Mouse (Mus musculus): Measurements from ENCODE around the gene Smchd1.

Smchd1 gene

DNA sequence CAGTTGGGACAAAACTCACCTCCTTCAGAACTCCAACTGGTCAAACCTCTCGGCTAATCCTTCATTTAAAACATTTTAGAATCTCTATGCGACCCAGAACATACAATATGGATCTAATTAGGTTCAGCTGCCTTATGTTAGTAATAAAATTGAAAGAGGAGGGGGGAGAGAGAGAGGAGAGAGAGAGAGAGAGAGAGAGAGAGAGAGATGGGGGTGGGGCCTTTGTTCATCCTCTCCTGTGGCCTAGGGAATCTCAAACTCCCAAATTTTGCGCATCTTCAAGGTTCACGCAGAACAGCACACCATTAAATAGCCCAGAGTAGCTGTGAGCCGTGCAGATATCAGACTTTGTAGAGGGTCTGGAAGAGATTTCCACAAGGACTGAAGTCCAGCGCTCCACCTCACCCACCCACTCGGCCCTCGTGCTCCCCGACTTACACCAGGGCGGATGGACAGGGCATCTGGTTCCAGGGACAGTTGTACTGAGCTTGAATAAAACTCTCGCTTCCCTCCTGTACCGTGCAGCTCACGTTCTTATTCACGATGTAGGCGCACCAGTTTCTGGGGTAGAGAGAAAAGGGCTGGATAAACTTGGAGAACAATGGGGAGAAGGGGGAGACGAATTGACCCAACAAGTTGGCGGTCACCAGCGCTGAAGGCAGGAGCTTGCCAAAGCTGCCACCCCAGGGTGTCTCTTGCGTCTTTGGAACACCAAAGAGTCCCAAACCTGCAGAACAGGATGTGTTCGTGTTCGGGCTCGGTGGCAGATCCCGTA is 165.2 kb downstream of the Smchd1 start:
- no peak for DNase-seq

DNA sequence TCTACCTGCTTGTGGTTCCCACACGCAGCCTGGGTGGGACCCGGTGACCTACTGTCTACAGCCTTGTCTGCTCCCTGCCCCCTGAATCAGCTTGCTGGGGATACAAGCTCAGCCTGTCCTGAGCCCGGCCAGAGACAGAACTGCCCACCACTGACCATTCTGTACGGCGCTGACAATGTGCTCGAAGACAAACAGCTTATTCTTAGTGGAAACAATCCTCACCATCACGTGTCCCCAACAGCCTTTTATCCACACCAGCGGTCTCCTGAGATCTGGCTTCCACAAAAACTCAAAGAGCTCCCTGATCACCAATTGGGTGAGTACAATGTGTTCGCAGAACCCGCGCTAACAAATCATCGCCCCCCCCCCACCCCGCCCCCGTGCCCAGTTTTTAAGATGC is 166.0 kb downstream of the Smchd1 start:
- no peak for DNase-seq

DNA sequence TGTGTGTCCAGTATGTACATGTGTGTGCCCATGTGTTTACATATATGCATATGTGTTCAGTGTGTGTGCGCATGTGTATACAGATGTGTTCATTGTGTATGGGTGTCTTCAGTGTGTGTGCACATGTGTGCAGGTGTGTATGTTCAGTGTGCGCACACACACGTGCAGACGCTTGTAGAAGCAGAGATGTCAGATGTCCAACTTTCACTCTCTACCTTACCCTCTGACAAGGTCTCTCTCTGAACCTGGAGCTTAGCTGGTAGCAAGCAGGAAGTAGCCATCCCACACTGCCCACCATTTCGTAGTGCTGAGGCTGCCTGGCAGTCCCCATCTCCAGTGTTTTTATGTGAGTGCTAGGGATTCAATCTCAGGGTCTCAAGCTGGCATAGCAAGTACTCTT is 166.8 kb downstream of the Smchd1 start:
- no peak for DNase-seq

DNA sequence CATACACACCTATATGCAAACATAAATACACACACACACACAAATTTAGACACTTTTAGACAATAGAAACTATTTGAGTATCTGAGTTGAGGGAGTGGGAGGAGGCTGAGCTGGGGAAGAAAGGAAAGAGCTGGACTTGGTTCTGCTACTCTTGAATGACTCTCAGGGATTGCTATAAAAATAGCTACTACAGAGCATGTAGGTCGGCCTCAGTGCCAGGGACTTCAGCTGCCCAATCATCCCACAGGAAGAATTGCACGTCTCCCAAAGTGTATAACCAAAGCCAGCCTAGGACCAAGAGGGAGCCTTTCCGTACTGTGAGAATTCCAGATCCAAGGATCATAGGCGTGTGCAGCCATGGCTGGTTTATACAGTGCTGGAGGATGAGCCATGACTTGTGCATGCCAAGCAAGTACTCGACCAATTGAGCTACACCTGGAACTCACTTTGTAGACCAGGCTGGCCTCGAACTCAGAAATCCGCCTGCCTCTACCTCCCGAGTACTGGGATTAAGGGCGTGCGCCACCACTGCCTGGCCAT is 167.8 kb downstream of the Smchd1 start:
- no peak for DNase-seq

DNA sequence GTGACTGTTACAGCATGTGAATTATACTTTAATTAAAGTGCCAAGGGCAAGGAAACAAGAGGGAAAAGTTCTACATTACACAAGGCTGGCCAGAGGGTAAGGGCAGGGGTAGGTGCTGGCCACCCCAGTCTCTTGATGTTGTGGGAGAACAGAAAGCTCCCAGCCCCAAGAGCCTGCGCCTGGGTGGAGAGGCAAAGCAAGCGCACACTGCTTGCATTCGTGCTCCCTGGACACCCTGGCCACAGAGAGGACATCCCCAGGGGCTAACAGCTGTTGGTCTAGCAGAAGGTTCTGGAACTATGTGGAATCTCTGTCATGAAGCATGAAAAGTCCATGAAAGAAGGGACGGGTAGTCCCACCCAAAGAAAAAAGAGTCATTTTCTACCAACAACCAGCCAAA is 168.4 kb downstream of the Smchd1 start:
- no peak for DNase-seq

DNA sequence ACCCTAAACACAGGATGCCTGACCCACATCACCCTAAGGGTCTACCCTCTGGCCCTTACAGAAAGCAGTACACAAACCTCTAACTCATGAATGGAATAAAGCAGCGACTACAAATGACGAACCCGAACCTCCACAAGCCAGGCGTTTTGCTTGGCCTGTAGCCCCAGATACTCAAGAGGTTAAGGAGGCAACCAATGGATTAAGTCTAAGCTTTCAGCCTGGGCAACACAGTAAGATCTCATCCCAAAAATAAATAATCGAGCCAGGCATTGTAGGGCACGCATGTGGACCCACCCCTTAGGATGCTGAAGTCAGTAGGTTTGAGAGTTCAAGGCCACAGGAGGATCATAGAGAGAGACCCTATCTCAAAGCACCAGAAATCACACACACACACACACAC is 169.1 kb downstream of the Smchd1 start:
- no peak for DNase-seq

DNA sequence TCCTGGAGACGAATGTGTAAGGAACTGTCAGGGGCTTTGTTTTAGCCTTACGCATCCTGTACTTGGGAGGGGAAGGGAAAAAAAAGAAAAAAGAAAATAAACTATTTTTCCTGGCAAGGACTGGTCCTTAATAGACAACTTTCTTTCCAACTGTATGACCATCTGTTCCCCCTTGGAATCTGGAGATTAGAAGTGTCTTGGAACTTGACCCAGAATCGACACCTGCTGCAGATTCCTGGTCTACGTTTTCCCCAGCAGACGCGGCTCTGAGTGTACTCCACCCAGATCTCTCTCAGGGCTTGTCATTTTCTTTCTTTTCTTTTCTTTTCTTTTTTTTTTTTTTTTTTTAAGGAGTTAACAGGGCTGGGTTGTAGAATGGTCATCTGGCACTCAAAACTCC is 171.7 kb downstream of the Smchd1 start:
- no peak for DNase-seq

DNA sequence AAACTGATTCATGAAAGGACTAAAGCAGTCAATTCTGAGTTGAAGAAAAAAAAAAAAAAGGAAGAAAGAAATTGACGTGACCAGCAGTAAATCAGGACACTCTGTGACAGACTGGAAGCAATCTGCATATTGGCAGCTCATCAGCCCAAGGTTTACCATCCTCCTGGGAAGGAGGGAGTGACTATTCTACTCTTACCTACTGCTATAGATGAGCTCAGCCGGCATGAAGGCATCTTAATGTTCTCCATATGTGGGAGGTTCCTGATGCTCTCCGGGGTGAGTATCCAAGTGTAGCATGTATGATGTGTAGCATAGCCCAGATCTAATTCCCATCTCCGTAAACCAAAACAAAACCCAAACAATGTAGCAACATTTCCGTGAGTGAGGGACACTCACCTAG is 173.7 kb downstream of the Smchd1 start:
- no peak for DNase-seq

DNA sequence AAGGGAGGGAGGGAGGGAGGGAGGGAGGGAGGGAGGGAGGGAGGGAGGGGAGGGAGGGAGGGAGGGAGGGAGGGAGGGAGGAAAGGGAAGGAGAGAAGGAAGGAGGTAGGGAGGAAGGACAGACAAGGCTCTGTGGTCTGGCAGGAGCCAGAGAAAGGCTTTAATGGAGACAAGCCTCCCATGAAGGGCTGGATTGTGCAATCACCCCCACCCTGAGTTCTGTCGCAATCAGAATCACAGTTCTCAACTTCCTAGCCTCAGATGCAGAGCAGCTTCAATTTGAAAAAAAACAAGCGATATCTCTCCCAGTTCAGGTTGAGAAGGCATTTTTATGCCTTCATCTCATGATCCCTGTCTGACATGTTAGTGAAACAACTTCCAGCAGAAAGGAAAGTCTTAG is 174.8 kb downstream of the Smchd1 start:
- DNase-seq, result no peak

DNA sequence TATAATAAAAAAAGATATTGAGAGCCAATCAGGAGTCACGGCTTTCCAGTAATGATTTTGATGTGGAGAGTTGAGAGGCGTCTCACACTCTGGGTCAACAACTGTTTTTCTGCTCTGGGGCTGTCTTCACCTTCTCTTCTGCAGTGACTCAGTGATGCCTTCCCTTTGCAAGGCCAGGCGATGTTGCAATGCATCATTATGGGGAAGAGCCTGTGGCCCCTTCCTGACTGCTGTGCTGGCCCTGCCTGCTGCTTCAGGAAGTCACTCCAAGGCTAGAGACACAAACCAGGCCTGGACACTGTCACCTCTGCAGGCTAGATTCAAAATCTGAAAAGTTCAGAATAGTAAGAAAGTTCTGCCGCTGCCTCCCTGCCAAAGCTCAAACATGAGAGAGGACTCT is 175.3 kb downstream of the Smchd1 start:
- DNase-seq, result no peak

DNA sequence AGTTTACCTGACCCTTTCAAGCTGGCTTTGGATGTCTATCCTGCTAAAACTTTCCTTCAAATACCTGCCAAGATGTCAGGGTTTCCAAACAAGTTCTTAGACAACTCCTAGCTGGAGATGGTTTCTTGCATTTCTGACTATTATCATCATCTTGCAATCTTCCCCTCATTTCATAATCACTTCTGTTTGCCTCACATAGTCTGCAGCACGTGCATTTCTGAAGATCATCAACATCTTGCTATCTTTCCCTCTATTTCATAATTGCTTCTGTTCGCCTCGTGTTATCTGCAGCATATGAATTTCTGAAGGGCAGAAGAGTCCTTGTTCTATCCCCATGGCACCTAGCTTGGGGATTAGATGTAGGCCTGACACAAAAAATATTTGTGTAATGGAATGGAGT is 180.6 kb downstream of the Smchd1 start:
- no peak for DNase-seq
